Mouse (Mus musculus): ENCODE data around the gene Tulp3.

DNA sequence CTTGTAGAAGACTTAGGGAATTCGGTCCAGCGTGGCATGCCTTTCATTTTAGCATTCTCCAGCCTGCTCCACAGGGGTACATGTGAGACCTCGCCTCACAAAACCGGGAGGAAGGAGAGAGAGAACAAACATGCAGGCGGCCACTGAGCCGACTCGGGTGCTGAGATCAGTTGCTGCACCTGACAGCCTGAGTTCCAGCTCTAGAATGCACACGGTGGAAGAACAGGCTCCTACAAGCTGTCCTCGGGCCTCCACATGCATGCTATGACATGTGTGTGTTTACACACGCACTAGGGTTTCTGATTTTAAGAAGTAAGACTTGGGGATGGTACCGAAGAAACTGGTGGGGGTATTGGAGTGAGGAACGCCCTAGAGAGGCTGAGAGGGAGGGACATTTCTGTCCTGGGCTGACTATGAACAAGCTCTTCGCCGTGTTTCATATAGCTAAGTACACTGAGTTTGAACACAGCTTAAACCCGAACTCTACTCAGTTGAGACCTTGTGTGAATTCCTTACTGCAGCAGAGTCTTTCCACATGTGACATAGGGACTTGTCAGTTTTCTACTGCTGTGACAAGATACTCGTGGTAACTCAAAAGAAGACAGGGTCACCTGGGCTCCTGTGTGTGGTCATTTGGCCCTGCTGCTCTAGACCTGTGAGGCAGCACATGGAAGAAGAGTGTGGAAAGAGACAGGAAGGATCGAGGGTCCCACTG, 20.9 kb upstream of the Tulp3 start:
- TF ChIP-seq POLR2A (IDR thresholded peaks at IDR 0.05; ENCODE audit: low read depth, low read length) (no peak), CTCF (IDR thresholded peaks at IDR 0.05; ENCODE audit: extremely low read depth, insufficient read length, insufficient replicate concordance, low read depth, low read length) (no peak)

Measured in small intestine, adult 2 months (tissue).